Mouse (Mus musculus): Measurements from ENCODE around the gene Nrxn3. TPM values are rescaled to one million over a fixed set of nuclear protein-coding genes. Genes with fewer than 3 reads are reported as not detected.
A peak's percentile ranks its signal among the peaks of the same experiment; 100 is the strongest.

Gene Nrxn3
- polyA plus RNA-seq, 1 experiment from 2014 or later: 16.9 TPM

- H3K4me1 ChIP-seq (ENCODE audit: control insufficient read depth, insufficient read depth, low read length): no peaks in the 10 kb centered on the region
- peak; percentile 2 for DNase-seq (ENCODE audit: low spot score, missing footprints)
Observed at GRCm38 (mm10) chr12:90302671-90303070, 1580.0 kb downstream of the Nrxn3 start.

GRCm38 (mm10) chr12:90331806-90332205 lies 1609.1 kb downstream of the Nrxn3 start:
- Histone ChIP-seq H3K27ac (ENCODE audit: low read depth, low read length) (no peak overlapping the region), H3K4me3 (ENCODE audit: low read depth, low read length) (no peak overlapping the region), H3K4me1 (ENCODE audit: control insufficient read depth, insufficient read depth, low read length) (no peaks in the 10 kb centered on the region), H3K27me3 (ENCODE audit: control insufficient read depth, insufficient read depth, low read length) (no peaks in the 10 kb centered on the region), H3K9ac (ENCODE audit: low read length) (no peak overlapping the region), H3K4me2 (no peak overlapping the region), H3K36me3 (ENCODE audit: control insufficient read depth, insufficient read depth, low read length) (no peaks in the 10 kb centered on the region), H3K9me3 (ENCODE audit: control insufficient read depth, low read length) (no peaks in the 10 kb centered on the region)
- WGBS: 93% methylated on average over 15 of the region's 15 CpGs
- ATAC-seq (ENCODE audit: low FRiP score) (no peak), DNase-seq (ENCODE audit: low spot score, missing footprints) (peak; percentile 31)

More at GRCm38 (mm10) chr12:90302671-90303070, 1580.0 kb downstream of the Nrxn3 start:
- Histone ChIP-seq H3K9me3 (ENCODE audit: control insufficient read depth, low read length) (no peaks in the 10 kb centered on the region), H3K36me3 (ENCODE audit: control insufficient read depth, insufficient read depth, low read length) (no peaks in the 10 kb centered on the region), H3K4me3 (ENCODE audit: low read depth, low read length) (no peak overlapping the region), H3K27me3 (ENCODE audit: control insufficient read depth, insufficient read depth, low read length) (no peaks in the 10 kb centered on the region), H3K27ac (ENCODE audit: low read depth, low read length) (no peak overlapping the region), H3K9ac (ENCODE audit: low read length) (no peak overlapping the region), H3K4me2 (no peak overlapping the region)
- no peak for ATAC-seq (ENCODE audit: low FRiP score)
- WGBS: 97% methylated on average over 1 of the region's 1 CpGs

- no peak overlapping the region for H3K27ac ChIP-seq (ENCODE audit: low read depth, low read length)
- H3K4me3 ChIP-seq (ENCODE audit: low read depth, low read length): no peak overlapping the region
- WGBS: 91% methylated on average over 3 of the region's 3 CpGs
- H3K4me1 ChIP-seq (ENCODE audit: control insufficient read depth, insufficient read depth, low read length): no peaks in the 10 kb centered on the region
- H3K36me3 ChIP-seq (ENCODE audit: control insufficient read depth, insufficient read depth, low read length): no peaks in the 10 kb centered on the region
- no peaks in the 10 kb centered on the region for H3K27me3 ChIP-seq (ENCODE audit: control insufficient read depth, insufficient read depth, low read length)
- no peaks in the 10 kb centered on the region for H3K9me3 ChIP-seq (ENCODE audit: control insufficient read depth, low read length)
- H3K4me2 ChIP-seq: no peak overlapping the region
- H3K9ac ChIP-seq (ENCODE audit: low read length): no peak overlapping the region
- peak; percentile 23 for DNase-seq (ENCODE audit: low spot score, missing footprints)
- ATAC-seq (ENCODE audit: low FRiP score): no peak
Observed at GRCm38 (mm10) chr12:90332459-90332858, 1609.8 kb downstream of the Nrxn3 start.

GRCm38 (mm10) chr12:90337496-90338228 lies 1615.0 kb downstream of the Nrxn3 start:
- ATAC-seq (ENCODE audit: low FRiP score) (no peak), DNase-seq (ENCODE audit: low spot score, missing footprints) (peak; percentile 31)
- Histone ChIP-seq H3K27me3 (ENCODE audit: control insufficient read depth, insufficient read depth, low read length) (no peaks in the 10 kb centered on the region), H3K9me3 (ENCODE audit: control insufficient read depth, low read length) (no peaks in the 10 kb centered on the region), H3K4me1 (ENCODE audit: control insufficient read depth, insufficient read depth, low read length) (no peaks in the 10 kb centered on the region), H3K27ac (ENCODE audit: low read depth, low read length) (no peak overlapping the region), H3K36me3 (ENCODE audit: control insufficient read depth, insufficient read depth, low read length) (no peaks in the 10 kb centered on the region), H3K4me3 (ENCODE audit: low read depth, low read length) (no peak overlapping the region), H3K9ac (ENCODE audit: low read length) (no peak overlapping the region), H3K4me2 (no peak overlapping the region)

- Histone ChIP-seq H3K4me1 (ENCODE audit: control insufficient read depth, insufficient read depth, low read length) (no peaks in the 10 kb centered on the region), H3K27ac (ENCODE audit: low read depth, low read length) (no peak overlapping the region), H3K27me3 (ENCODE audit: control insufficient read depth, insufficient read depth, low read length) (no peaks in the 10 kb centered on the region), H3K9ac (ENCODE audit: low read length) (no peak overlapping the region), H3K4me2 (no peak overlapping the region), H3K4me3 (ENCODE audit: low read depth, low read length) (no peak overlapping the region), H3K36me3 (ENCODE audit: control insufficient read depth, insufficient read depth, low read length) (no peaks in the 10 kb centered on the region), H3K9me3 (ENCODE audit: control insufficient read depth, low read length) (no peaks in the 10 kb centered on the region)
- peak; percentile 54 for DNase-seq (ENCODE audit: low spot score, missing footprints)
- ATAC-seq (ENCODE audit: low FRiP score): no peak
- 90% methylated on average over 3 of the region's 3 CpGs for WGBS
Observed at GRCm38 (mm10) chr12:90338229-90338557, 1615.5 kb downstream of the Nrxn3 start.

Small RNAs within 50 kb of the gene (microRNA-seq; reads per million reads assigned to microRNA genes)
- not detected for gene Gm23989
- not detected for gene Gm27313

Measured in midbrain, embryonic 11.5 days (tissue).